Mouse (Mus musculus): ENCODE measurements around the gene Sema5a.

Gene Sema5a

DNA sequence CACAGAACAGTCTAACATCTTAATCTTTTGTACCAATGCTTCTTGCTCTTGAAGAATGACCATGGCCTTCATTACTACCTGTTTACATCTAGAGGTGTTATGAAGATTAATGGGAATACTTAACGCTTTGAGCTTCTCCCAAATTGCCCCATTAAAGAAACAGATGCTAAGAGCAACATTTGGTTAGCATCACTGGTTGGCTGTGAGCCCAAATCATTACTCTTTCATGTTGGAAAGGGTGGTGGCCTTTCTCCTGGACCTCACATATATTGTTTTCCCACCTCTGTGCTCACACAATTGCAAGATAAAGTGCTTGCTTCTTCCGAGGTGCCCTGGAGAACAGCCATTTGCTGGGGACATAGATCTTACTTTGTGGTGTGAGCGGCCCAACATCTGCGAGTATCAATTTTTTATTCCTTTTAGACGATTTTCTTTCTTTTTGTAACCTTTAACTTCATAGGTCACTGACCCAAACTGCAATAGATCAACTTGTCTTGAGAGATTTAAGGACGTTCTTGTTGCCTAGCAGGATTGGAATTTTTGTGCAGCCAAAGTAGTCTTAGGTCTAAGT, 227.0 kb downstream of the Sema5a start:
- no peak for DNase-seq

DNA sequence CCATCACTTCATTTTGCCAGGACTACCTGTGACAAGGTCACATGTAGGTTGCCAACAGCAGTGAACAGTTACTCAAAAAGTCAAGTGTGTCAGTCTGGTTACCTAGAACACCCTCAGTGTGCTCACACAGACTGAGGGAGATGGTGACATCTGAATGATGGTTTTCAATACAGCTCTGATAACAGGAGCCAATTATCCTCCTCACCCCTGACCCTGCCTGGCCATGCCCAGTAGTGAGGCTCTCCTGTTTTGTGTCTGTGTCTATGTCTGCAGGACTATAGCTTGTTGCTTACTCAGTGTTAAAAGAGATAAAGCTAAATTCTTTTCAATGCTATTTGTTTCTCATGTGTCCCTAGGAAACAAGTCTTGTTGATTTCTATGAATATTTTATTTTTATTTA, 236.1 kb downstream of the Sema5a start:
- DNase-seq: no peak

DNA sequence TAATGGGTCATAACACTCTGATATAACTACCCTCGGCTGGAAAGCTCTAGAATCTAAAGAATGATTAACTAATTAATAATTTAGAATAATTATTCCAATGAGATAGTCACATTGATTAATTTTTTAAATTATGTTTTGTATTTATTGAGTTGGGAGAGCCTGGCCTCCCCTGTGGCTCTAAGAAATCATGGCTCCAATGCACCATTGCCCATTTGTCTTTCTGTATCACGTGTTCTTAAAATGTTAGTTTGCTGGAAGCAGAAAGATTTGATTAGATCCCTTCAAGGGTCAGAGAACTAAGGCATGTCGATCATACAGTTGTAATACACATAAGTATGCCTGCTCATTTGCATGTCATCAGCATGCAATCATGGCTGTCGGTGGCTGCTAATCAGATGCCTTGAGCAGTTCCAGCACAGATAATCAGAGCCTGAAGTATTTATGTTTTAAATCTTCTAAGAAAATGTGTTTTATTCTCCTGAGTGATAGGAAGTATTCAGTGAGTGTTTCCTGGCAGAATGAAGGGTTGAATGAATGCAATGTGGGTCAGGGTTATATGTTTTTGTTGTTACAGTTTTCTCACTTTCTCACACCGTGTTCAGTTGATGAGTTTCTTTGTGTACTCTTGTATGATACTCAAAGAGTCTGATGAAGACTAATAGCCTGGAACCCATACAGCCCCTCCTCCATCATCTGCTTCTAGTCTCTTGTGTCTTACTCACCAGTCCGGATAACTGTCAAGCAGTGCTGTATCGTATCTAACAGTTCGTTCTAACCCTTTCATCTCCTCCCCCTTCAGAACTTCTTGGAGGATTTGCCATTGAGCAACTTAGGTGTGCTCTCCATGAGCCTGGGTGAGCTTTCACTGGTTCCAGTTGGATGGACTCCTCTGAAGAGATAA, 240.7 kb downstream of the Sema5a start:
- no peak for DNase-seq

DNA sequence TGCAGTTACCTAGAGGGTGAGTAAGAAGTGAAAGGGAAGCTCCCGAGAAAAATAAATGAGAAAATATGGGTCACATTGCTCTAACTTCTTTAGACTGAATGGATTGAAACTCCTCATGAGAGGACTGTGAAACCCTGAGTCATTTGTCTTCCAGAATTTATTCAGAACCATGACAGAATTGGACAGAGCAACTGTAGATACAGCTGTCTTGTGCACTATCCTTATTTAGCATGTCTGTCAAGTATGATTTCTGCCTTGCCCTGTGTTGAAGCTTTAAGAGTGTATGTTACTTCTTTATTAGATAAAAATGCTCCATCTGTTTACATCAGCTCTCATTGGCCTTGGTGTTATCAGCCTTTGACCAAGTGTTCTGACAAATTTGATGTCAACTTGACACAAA, 243.4 kb downstream of the Sema5a start:
- DNase-seq: no peak

DNA sequence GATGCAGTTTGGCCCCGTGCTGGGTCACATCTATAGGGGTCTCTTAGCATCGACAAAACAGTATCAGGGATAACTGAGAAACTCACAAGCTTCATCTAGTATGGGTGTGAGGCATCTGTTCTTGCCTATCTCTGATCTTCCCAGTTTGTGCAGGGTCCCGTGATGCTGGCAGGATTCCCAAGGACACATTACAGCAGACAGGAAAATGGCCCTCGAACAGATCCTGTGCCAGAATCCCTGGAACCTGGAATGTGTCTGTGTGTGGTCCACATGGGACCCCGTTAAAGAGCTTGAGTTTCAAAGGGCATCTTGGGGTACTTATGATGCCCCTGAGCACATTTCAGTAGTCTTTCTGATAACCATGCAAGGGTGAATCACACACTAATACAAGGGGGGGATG, 249.6 kb downstream of the Sema5a start:
- DNase-seq: no peak

DNA sequence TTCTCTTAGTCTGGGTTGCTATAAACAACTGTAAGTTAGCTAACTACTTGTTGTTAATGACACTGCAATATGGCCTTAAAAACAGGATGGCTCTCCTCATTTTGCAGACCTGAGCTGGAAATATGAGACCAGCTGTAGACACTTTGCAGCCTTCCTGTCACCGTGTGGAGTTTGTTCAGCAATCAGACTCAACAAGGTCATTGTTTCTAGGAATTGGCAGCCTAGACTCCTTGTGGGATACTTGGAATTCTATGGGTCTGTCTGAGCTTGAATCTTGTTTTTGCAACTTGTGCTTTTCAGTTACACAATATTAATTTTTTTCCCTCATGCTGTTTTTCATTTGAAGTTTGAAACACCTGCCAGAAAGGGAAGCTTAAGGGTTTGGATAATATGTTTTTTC, 250.3 kb downstream of the Sema5a start:
- no peak for DNase-seq

DNA sequence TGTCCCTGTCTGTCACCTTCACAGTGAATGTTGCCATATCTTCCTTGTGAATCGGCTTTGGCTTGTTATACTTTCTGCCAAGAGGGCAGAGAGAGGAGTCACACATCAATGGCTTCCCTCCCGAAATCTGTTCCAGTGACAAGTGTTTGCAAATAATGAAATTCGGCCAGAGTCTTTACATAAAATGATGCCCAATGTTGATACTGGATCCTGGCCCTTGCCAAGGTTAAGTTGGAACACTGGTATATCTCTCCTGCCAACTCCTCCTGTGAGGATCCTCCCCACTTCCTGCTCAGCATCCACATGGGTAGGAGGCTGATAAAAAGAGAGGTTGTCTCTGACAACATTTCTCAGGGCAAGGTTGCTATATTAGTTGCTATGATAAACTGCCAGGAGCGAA, 252.3 kb downstream of the Sema5a start:
- no peak for DNase-seq

DNA sequence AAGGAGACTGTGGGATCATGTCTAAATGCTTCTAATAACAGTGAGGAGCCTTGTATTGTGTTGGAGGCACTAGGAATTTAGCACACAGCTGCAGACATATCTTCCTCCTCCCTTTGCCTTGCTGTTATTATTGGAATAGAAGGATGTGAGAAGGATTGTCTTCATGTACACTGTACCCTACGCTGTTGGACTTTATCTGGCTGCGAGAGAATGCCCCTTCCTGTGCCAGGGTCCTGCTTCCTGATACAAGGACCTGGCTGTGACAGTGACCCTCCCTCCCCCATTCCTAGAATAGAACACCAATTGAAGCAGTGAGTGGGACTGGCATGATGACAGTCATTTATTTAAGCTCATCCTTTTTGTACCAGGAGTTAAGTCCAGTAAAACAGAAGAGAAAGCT, 261.3 kb downstream of the Sema5a start:
- DNase-seq: peak; percentile 43

DNA sequence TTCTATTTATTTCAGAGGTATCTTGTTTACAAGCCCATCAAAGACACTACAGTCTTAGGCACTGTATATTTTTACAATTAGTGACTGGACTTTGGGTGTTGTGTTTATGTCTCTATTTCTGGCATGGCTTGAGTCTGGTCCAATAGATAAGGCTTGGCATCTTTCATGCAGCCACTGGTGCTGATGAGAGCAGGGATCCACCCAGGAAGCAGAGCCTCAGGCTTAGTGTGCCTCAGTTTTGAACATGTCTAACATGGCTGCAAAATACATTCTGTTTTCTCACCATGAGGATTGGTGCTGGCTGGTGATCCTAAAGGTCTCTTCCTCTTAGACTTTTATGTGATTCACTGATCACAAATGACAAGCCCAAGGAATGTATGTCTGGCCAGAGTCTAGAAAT, 263.7 kb downstream of the Sema5a start:
- DNase-seq: no peak

DNA sequence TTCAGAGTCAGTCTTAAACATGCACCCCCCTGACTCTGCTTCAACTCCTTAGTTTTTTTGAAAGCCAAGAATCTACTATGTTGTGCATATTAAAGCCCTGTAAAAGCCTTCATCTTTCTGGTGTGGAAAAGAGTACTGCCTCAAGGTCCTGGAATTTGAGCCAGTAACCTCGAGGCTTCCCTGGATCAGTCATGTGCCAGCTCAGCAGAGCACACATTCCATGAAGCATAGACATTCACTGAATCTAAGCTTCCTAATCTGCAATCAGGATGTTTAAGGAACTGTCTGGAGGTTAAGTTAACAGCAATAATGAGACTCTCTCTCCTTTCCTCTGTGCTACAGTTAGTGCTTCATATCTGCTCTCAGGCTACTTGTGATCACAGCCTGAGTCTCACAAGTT, 270.3 kb downstream of the Sema5a start:
- DNase-seq: no peak

DNA sequence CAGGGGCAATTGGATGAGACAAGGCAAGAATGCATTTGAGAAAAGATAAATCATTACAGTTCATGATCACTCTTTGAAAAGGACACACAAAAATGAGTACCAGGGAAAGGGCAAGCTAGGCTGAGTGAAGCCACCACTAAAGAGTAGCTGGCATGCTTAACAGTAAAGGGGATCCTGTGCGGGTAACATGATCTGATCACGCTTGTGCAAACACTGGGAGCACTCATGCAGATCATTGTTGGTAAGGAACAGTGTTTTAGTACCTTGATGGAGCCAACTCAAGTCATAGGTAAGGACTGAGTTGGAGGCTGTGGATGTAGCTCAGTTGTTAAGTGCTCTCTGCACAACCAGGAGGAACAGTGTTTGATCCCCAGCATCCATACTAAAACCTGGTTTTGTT, 273.3 kb downstream of the Sema5a start:
- no peak for DNase-seq

DNA sequence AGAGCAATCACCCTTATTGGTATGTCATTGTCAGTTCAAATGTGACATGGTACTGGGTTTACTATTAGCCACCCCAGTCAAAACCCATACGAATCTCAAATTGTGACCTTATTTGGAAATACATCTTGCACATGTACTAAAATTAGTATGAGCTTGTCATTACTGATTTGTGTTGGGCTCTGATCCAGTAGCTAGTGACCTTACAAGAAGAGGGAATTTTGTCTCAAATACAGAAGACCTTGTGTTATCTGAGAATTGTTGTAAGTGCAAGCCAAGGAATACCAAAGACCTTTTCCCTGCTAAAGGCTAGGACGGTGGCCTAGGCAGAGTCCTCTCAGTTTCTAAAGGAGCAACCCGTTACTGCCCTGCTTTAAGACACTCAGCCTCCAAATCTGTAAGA, 287.9 kb downstream of the Sema5a start:
- DNase-seq: no peak

DNA sequence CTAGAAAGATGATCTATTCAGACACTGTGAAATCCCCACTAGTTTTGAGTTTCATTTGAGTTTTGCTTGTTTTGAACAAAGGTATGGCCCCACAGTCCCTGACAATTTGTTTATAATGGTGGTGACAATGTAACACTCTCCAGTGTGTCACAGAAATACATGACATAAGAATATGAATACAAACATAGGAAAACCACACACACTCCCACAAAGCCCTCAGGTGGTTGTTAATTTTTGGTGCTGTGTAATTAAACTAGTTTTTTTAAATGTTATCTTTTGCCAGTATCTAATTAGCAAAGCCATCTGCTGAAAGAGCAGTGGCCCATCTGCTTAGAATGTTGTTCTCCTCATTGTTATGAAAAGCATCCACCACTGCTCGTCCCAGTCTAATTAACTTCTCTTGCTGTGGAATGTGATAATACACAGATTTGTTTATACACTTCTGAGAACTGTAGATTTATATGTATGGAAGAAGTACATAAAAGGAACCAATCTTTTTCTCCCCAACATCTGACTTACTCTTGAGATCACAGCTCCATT, 289.0 kb downstream of the Sema5a start:
- peak; percentile 70 for DNase-seq

DNA sequence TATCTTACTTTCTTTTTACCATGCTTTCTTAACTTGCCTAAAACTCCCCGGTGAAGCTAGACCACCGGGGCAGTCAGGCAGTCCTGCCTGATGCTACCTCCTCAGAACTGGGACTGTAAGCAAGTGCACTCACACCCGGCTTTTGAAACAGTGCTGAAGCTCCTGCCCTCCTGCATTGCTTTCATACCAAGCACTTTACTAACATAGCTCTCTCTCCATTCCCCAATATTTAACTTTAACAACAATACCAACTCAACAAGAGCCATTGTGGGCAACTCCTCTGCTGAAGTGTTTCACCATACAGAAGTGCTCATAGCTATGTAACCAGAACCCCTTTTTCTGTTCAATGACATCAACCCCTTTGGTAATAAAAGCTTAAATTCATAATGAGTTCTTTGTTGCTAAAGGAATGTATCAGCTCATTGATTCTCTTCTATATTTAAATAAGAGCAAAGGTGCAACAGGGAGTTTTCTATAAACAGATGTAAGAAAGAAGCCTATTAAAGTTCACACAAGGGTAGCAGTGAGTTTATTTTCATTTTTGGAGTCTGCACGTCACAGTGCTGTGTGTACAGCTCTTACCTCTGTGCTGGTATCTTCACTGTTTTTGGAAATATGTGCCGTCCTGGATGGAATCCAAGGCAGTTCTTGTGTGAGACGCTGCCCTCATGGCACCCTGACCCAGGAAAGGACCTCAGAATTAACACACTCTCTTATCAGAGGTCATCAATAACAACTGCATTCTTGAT, 292.3 kb downstream of the Sema5a start:
- no peak for DNase-seq

DNA sequence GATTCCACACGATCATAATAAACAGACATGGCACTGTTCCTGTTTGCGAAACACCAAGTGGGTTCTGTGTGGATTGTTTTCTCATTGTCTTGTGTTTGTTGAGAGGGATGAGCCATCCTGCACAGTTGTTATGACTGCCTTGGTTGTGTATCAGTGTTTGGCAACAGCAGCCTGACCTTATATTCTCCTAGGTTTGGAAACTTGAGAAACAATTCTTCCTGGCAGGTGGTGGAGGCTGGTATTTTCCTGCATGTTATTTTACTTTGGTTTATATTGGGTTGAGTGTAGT, 292.8 kb downstream of the Sema5a start:
- DNase-seq: no peak

DNA sequence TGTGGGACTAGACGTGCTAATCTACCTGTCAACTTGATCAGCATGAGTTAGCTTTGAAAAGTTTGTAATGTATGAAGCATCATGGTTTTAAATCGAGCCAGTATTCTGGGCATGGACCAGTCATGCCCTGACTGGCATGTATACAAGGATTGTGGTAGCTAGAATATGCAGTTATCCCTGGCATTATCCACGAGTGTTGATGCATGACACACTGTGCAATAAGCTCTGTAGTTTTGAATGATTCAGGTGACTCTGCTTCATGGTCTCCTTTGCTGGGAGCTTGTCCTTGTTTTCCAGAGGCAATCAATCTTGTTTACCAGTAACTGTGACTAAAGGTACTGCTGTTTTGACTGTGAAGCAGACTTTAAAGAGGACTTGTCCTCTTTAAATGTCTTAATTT, 293.5 kb downstream of the Sema5a start:
- no peak for DNase-seq

DNA sequence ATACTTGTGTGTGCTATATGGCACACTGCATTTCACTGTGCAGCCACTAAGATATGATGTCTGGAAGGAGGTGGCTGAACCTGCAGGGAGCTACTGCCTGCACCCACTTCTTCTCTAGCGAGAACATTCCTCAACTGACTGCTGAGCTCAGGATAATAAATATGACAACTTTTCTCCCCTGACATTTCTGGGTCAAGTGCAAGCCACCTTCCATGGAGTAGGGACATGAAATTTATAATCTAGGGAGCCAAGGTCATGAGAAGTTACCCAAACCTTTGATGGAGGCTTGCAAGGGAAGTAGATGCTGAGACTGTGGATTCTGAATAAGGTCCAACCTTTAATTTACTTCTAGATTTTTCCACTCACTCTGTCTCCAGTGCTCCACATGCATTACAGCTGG, 298.1 kb downstream of the Sema5a start:
- no peak for DNase-seq

DNA sequence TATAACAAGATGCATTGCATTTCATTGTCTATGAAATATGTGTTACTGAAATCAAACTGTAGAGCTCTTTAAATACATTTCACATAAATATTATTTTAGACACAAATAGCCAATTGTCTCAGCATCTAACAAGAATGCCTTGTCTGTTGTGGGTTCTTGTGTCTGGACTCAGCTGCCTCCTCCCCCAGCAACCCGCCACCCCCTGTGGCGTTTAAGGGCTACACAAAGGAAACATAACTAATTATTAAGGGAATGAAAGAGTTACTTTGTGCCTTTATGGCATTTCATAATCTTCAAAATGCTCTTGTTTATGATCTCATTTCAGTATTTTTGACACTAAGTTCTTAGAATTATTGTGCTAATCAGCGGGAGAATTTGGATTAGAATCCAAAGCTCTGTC, 298.6 kb downstream of the Sema5a start:
- DNase-seq: no peak

DNA sequence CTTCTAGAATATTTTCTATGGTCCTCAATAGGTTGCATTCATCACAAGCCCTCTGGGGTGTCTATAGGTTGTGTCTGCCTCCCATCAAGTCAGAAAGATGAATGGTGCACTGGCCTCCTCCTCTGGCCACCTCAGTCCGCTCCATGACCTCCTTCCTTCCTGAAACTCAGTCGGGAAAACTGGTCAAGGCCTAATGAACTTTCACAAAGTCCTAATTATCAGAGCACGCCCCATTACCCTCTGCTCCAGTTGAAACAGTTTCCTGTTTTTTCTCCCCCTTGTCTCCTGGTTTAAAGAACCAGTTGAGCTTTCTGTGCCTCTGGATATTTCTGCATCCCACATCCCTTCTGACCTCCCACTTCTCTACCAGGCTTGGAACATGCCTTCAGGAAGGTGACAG, 300.8 kb downstream of the Sema5a start:
- no peak for DNase-seq

DNA sequence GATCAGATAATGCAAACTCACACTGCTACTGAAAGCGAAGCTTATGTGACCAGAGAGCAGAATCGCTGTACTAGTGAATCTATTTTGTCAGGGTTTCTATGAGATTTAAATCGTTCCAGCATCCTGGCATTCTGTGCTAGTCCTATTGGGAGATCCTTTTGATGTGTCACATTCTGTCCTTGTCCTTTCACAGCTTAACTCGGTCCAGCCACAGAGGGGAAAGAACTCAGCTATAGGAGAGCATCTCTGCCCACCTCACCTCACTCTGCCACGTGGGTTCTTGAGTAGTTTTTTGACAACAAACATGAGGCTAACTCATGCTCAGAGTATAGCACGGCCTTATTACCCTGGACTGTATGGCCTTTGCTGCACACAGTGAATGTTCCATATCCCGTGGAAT, 302.1 kb downstream of the Sema5a start:
- no peak for DNase-seq

DNA sequence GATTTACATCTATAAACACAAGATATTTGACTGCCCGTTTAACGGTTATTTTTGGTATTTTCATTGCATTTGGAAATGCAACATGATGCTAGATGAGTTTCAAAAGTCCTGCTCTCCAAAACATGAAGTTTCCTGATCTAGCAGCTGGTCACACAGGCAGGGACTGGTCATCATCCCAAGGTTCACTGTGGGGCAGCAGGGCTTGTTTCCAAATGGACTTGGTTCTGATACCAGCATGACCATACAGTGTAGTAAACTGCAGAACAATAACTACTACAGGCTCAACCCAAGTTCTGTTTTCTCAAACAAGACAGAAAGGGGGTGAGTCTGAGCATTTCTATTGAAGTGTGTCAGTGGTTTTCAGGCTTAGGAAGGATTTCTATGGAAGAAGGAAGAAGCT, 314.3 kb downstream of the Sema5a start:
- no peak for DNase-seq

DNA sequence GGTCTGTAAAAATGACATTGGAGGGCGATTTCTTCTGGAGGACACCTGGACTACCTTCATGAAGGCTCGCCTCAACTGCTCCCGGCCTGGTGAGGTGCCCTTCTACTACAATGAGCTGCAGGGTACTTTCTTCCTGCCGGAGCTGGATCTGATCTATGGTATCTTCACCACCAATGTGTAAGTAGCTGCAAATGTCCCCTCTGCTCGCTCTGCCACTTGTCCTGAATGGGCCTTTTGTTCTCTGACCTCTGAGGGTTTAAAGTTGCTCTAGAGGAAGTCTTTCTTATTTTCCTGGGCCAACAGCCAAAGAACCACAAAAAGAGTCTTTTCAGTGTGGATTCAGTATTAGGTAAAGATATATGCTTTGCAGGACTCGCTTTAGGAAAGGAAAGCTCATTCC, 318.0 kb downstream of the Sema5a start:
- no peak for DNase-seq

DNA sequence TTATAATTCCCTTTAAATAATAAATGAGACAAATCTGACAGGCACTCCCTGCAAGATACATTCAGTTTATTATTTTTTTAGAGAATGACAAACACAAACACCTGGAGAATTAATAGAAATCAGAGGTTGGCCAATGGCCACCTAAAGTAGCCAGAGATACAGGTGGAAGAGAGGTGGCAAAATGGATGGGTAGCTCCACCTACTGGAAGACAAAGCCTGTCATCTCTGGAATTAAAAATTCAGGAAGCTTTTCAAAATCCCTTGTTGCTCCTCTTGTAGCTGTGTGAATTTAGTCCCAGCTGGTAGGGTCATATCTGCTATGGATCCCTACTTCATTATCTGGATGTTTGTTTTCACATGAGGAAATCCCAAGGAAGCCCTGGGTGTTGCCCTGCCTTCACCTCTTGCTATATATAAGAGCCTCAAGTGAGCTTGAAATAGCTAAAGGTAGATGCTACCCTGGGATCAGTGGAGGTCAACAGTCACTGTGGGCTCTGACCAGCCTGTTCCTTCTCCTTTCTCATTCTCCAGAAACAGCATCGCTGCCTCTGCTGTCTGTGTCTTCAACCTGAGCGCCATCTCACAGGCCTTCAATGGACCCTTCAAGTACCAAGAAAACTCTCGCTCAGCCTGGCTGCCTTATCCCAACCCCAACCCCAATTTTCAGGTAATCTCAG, 323.7 kb downstream of the Sema5a start:
- DNase-seq: no peak
